Mouse (Mus musculus) stomach, embryonic 16.5 days (tissue): ENCODE measurements around the gene Avpi1. TPM values are rescaled to one million over a fixed set of nuclear protein-coding genes. Genes with fewer than 3 reads are reported as not detected.
A peak's percentile ranks its signal among the peaks of the same experiment; 100 is the strongest.

Source experiments
- ATAC-seq: fragments of 200-750 bp; cut with Nextera tagmentation; 2 replicates; pipeline ENCODE4 v1.8.0; 2017; ENCODE audit warnings: moderate number of reproducible peaks, moderate TSS enrichment; ENCODE audit not compliant: insufficient read depth, low FRiP score
- H3K27ac ChIP-seq: fragments of 300-500 bp; sonication (generic); 2 replicates; pipeline ENCODE4 v1.5.1; 2014; ENCODE audit warnings: low read length
- H3K27me3 ChIP-seq: fragments of 300-500 bp; sonication (generic); 2 replicates; pipeline ENCODE4 v1.6.1; 2014; ENCODE audit warnings: low read length, control low read depth, mixed read lengths; ENCODE audit not compliant: control insufficient read depth, insufficient read depth
- H3K36me3 ChIP-seq: fragments of 300-500 bp; sonication (generic); 2 replicates; pipeline ENCODE4 v1.6.1; 2014; ENCODE audit warnings: low read length; ENCODE audit not compliant: control insufficient read depth, insufficient read depth
- H3K4me1 ChIP-seq: fragments of 300-500 bp; sonication (generic); 2 replicates; pipeline ENCODE4 v1.6.1; 2014; ENCODE audit warnings: low read length, control low read depth, mixed read lengths; ENCODE audit not compliant: control insufficient read depth, insufficient read depth
- H3K4me2 ChIP-seq: fragments of 300-500 bp; sonication (generic); 2 replicates; pipeline ENCODE4 v1.6.1; 2014; ENCODE audit warnings: low read depth, low read length, mixed read lengths
- H3K4me3 ChIP-seq: fragments of 300-500 bp; sonication (generic); replicated peaks from 2 replicates; pipeline ENCODE4 v1.5.1; 2014; ENCODE audit warnings: mild to moderate bottlenecking, low read length
- H3K9ac ChIP-seq: fragments of 300-500 bp; sonication (generic); 2 replicates; pipeline ENCODE4 v1.6.1; 2014; ENCODE audit warnings: low read length
- H3K9me3 ChIP-seq: fragments of 300-500 bp; sonication (generic); replicated peaks from 2 replicates; pipeline ENCODE4 v1.6.1; 2016; ENCODE audit warnings: low read length, control low read depth; ENCODE audit not compliant: control insufficient read depth
- WGBS: fragments of 180-500 bp; shearing (Covaris S2); extraction: QIAGEN DNeasy Blood & Tissue Kit; methylation state at CpG from one replicate; pipeline ENCODE4 v1.1.7; 2014; 5-methylcytosine and 5-hydroxymethylcytosine counted together
- polyA plus RNA-seq: library from polyadenylated mRNA; unstranded; fragments of >200 nt; fragmentation: Nextera tagmentation; extraction: Ambion mirVana; gene quantifications from 2 replicates; pipeline ENCODE4 v1.2.1, GENCODE M21; 2015

Gene Avpi1
- polyA plus RNA-seq, 1 experiment from 2014 or later: 52.4 TPM

DNA sequence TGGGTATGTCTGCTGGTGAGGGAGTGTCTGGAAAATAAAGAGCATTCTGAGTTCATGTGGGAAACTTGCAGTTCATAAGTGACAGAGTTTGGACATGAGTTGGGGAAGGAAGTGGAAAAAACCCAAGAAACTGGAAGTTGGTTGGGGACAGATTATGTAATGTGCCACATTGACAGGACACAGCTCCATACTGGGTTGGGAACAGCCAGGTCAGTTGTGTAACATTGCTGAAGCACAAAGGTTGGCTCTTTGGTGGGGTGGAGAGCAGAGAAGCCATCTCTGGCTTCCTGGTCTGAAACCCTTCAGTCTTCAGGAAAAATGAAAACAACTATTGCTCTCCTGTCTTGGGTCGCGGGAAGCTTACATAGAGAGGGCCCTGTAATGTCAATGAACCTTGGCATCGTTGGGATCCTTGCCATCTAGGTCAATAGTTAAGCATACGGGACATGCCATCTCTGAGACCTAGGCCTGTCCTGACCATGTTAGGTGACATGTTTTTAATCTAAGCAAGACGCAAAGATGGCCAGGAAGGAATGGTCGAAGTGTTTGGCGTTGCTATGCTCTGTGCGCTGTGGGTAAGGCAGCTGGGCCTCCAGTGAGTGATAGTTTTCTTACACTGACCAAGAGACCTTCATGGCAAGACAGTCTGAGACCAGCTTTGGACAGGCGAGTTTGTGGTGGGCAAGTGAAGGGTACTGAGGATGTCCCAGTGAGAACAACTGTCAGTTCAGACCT, 17.6 kb upstream of the Avpi1 start:
- Histone ChIP-seq H3K4me1 (peaks cover 34% of the 10 kb centered on the region), H3K27ac (peak overlapping the region; percentile 93), H3K9me3 (no peaks in the 10 kb centered on the region), H3K4me2 (peak overlapping the region; percentile 81), H3K36me3 (no peaks in the 10 kb centered on the region), H3K9ac (peak overlapping the region; percentile 94), H3K4me3 (no peak overlapping the region; the same call in 1 of the 2 replicates), H3K27me3 (no peaks in the 10 kb centered on the region)
- ATAC-seq: no peak
- 86% methylated on average over 9 of the region's 9 CpGs for WGBS

DNA sequence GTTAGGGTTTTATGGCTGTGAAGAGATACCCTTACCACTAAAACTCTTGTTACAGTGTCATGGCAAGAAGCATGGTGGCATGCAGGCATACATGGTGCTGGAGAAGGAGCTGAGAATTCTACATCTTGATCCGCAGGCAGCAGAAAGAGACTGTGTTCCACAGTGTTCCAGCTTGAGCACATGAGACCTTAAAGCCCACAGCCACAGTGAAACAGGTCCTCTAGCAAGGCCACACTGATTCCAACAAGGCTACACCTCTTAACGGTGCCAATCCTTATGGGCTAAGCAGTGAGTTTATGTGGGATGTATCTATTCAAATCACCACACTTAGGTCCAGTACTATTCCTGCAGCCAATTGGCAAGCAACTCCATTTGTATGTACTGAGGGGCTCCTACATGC, 16.9 kb upstream of the Avpi1 start:
- H3K9me3 ChIP-seq: no peaks in the 10 kb centered on the region
- H3K36me3 ChIP-seq: no peaks in the 10 kb centered on the region
- H3K9ac ChIP-seq: no peak overlapping the region
- WGBS: 91% methylated on average over 2 of the region's 2 CpGs
- no peak overlapping the region for H3K4me3 ChIP-seq
- ATAC-seq: no peak
- H3K4me1 ChIP-seq: peaks cover 29% of the 10 kb centered on the region
- H3K27ac ChIP-seq: 0 out of 2 replicates have a peak overlapping the region, but pooled peaks have one; percentile 46
- H3K4me2 ChIP-seq: no peak overlapping the region
- no peaks in the 10 kb centered on the region for H3K27me3 ChIP-seq

DNA sequence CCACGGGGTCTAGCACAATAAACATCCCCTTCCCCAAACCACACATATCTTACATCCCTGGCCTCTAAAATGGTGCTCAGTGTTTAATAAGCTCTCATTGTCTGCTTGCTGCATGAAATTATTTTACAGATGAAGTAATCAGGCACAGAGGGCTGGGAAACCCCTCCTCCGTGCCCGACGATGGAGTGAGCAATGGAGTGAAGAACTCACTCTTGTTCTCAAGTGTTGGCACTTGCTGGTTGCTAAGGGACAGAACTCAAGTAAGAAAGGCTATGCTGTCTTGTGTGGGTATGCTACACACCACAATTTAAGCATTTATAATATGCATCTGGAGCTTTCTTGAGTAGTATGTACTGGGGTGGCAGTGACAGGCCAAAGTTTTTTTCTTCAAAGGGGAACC, 16.4 kb upstream of the Avpi1 start:
- no peak for ATAC-seq
- peak overlapping the region; percentile 46 for H3K27ac ChIP-seq
- 64% methylated on average over 4 of the region's 4 CpGs for WGBS
- H3K4me3 ChIP-seq: no peak overlapping the region
- no peaks in the 10 kb centered on the region for H3K36me3 ChIP-seq
- H3K9me3 ChIP-seq: no peaks in the 10 kb centered on the region
- no peak overlapping the region for H3K4me2 ChIP-seq
- no peaks in the 10 kb centered on the region for H3K27me3 ChIP-seq
- H3K9ac ChIP-seq: 0 out of 2 replicates have a peak overlapping the region, but pooled peaks have one; percentile 44
- peaks cover 26% of the 10 kb centered on the region for H3K4me1 ChIP-seq

DNA sequence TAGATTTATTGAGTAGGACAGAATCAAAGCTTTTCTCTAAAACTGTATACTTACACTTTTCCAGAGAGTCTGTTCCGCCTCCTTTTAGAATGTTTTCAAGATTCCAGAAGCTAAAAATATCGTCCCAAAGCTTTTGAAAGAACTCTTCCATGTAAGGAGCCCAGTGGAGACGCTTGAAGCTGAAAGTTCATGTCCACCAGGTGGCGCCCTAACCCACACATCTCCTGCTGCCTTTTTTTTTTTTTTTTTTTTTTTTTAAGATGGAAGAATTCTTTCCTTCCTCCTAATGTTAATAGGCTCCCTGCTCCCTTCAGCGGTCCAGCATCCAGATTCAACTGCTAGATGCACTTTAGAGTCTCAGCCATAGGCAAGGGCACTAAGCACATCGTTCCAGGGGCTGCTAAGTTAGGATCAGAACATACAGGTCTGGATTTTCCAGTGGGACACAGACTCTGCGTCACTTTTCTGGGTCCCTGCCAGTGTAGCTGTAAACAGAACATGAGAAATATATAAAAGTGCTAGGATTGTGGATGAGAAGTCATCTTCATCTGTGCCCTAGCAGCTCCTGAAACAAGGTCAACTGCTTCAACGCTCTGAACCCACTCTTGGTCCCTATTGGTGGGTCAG, 15.8 kb upstream of the Avpi1 start:
- H3K36me3 ChIP-seq: no peaks in the 10 kb centered on the region
- H3K4me1 ChIP-seq: peaks cover 20% of the 10 kb centered on the region
- WGBS: 22% methylated on average over 8 of the region's 8 CpGs
- H3K9ac ChIP-seq: 0 out of 2 replicates have a peak overlapping the region, but pooled peaks have one; percentile 44
- H3K9me3 ChIP-seq: no peaks in the 10 kb centered on the region
- no peaks in the 10 kb centered on the region for H3K27me3 ChIP-seq
- no peak overlapping the region for H3K4me3 ChIP-seq
- peak overlapping the region; percentile 26 for H3K4me2 ChIP-seq
- peak overlapping the region; percentile 46 for H3K27ac ChIP-seq
- ATAC-seq: no peak

DNA sequence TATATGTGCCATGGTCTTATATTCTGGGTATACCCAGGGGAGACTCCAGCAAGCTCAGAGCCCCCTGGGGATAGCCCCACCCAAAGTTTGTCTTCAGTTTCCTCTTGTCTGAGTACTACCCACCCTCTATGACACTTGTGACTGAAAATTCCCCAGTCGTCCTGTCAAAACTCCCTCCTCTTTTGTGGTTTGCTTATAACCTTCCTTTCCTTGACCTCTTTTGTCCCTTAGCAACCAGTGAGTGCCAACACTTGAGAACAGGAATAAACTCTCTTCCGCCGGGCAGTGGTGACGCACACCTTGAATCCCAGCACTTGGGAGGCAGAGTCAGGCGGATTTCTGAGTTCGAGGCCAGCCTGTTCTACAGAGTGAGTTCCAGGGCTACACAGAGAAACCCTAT, 15.2 kb upstream of the Avpi1 start:
- Histone ChIP-seq H3K9me3 (no peaks in the 10 kb centered on the region), H3K36me3 (no peaks in the 10 kb centered on the region), H3K4me3 (no peak overlapping the region), H3K9ac (no peak overlapping the region), H3K4me1 (peaks cover 14% of the 10 kb centered on the region), H3K4me2 (no peak overlapping the region), H3K27me3 (no peaks in the 10 kb centered on the region), H3K27ac (no peak overlapping the region; the same call in 1 of the 2 replicates)
- no peak for ATAC-seq
- WGBS: 47% methylated on average over 6 of the region's 6 CpGs

DNA sequence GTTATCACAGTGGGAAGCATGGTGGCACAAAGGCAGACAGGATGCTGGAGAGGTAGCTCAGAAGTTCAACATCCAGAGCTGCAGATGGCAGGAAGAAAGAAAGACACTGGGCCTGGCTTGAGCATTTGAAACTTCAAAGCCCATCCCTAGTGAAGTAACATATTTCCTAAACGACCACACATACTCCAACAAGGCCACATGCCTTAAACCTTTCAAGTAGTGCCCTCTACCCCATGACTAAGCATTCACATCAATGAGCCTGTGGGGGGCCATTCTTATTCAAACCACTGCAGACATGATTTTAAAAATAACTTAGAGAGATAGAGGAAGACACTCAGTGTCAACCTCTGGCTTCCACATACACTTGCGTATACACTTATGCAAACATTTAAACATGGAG, 13.9 kb upstream of the Avpi1 start:
- H3K36me3 ChIP-seq: no peaks in the 10 kb centered on the region
- H3K4me3 ChIP-seq: no peak overlapping the region
- H3K9me3 ChIP-seq: no peaks in the 10 kb centered on the region
- no peak overlapping the region for H3K27ac ChIP-seq
- H3K27me3 ChIP-seq: no peaks in the 10 kb centered on the region
- H3K4me2 ChIP-seq: no peak overlapping the region
- H3K9ac ChIP-seq: no peak overlapping the region
- 88% methylated on average over 2 of the region's 2 CpGs for WGBS
- H3K4me1 ChIP-seq: peaks cover 6% of the 10 kb centered on the region; the same call in 1 of the 2 replicates
- no peak for ATAC-seq

DNA sequence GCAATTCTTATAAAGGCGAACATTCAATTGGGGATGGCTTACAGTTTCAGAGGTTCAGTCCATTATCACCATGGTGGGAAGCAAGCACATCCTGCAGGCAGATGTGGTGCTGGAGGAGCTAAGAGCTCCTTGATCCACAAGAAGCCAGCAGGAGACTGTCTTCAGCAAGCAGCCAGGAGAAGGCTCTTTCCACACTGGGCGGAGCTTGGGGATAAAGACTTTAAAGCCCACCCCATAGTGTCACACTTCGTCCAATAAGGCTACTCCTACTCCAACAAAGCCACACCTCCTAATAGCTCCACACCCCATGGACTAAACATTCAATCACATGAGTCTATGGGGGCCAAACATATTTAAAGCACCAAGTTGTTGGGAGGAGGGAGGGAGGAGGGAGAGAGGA, 13.1 kb upstream of the Avpi1 start:
- ATAC-seq: no peak
- Histone ChIP-seq H3K9ac (no peak overlapping the region), H3K4me1 (peaks cover 5% of the 10 kb centered on the region; the same call in 1 of the 2 replicates), H3K36me3 (no peaks in the 10 kb centered on the region), H3K9me3 (no peaks in the 10 kb centered on the region), H3K27me3 (no peaks in the 10 kb centered on the region), H3K4me2 (no peak overlapping the region), H3K4me3 (no peak overlapping the region), H3K27ac (no peak overlapping the region)
- WGBS: 73% methylated on average over 3 of the region's 3 CpGs

DNA sequence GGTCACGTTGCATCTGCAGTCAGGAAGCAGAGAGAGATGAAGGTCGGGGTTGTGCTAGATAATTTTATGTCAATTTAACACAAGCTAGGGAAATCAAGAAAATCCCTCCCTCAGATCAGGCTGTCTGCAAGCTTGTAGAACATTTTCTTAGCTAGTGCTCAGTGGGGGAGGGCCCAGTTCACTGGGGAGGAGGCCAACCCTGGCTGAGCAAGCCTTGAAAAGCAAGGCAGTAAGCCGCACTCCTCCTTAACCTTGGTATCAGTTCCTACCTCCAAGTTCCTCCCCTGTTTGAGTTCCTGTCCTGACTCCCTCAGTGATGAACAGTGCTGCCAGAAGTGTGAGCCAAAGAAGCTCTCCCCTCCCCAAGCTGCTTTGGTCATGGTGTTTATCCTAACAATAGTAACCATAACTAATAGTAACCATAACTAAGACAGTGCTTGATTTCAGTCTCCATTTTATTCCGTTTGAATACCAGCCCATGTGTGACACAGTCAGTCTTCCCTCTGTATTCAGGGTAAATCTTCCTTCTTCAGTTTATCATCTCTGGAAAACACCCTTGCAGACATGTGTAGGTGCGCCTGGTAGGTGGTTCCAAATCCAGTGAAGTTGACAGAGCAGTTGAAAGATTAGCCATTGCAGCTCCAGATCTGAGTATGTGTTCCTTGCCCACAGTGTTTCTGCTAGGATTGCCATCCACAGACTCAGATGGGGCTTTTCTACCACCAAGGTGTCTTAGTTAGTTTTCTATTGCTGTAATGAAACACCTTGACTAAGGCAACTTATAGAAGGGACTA, 11.1 kb upstream of the Avpi1 start:
- Histone ChIP-seq H3K9me3 (no peaks in the 10 kb centered on the region), H3K9ac (no peak overlapping the region), H3K27me3 (no peaks in the 10 kb centered on the region), H3K36me3 (no peaks in the 10 kb centered on the region), H3K4me3 (no peak overlapping the region), H3K27ac (no peak overlapping the region), H3K4me2 (no peak overlapping the region), H3K4me1 (no peaks in the 10 kb centered on the region)
- no peak; the same call in 1 of the 2 replicates for ATAC-seq
- WGBS: 73% methylated on average over 5 of the region's 5 CpGs
